Mouse (Mus musculus) kidney, adult 8-10 months (tissue): Measurements from ENCODE around the gene Ccdc177.
A peak's percentile ranks its signal among the peaks of the same experiment; 100 is the strongest.

ENCODE experiments used
- DNase-seq, 2 experiments: peaks; one replicate each; pipeline ENCODE4 v3.0.0; 2022

Ccdc177 gene

DNA sequence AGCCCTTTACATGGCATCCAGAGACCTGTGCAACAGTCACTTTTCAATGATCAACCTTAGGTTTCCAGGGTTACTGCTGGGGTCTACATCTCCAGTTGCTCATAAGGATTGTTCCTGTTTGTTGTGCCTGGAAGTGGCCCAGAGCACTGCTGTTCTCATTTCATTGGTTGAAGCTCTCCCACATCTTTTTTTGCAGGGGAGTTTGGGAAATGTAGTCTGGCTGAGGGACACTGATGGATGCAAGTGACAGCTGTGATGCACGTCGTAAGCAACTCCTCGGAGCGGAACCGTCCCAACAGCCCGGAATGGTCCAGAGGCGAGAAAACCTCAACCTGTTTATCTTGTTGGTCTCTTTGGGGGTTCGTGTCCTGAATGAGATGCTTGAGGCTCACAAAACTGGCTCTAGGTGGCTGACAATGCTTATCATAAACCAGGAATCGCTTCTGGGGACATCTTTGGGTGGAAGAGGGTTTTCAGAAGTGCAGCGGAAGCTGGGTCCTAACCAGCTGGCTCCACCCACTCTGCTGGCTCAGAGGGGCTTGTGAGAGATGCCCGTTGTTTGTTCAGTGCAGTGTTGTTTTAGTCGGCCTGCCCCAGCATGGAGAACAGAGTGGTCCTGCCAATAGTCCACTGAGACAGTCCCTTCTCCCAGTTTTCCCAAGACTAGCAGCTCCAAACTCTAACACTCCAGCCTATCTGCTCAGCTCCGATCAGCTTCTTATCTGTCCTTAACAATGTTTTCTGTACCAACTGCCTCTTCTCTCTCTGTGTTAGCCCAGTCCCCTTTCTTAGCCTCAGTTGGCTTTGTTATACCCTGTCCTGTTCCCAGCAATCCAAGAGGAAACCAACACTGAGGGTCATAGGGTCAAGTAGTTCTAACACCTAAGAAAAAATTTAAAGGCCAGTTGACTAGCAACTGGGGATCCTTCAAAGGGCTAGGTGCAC lies 25.7 kb downstream of the Ccdc177 start:
- no peak for DNase-seq

DNA sequence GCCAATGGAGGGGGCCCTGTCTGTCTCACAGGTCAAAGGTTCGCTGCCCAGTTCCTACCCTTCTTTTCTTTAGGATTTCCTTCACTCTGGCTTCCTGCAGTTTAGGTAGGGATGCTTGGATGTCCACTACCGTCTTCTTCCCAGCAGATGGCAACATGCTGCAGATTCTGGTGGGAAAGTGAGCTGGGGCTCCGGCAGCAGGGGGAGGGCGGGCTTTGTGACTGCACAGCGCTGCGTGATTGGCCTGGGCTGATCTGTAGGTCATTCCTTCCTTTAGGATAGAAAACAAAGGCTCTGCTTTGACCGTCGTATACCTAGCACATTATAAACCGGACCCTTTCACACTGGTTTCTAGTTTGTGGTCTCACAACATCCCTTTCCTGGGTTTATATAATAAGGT lies 29.9 kb downstream of the Ccdc177 start:
- peak; percentile 27 to 35 for DNase-seq

DNA sequence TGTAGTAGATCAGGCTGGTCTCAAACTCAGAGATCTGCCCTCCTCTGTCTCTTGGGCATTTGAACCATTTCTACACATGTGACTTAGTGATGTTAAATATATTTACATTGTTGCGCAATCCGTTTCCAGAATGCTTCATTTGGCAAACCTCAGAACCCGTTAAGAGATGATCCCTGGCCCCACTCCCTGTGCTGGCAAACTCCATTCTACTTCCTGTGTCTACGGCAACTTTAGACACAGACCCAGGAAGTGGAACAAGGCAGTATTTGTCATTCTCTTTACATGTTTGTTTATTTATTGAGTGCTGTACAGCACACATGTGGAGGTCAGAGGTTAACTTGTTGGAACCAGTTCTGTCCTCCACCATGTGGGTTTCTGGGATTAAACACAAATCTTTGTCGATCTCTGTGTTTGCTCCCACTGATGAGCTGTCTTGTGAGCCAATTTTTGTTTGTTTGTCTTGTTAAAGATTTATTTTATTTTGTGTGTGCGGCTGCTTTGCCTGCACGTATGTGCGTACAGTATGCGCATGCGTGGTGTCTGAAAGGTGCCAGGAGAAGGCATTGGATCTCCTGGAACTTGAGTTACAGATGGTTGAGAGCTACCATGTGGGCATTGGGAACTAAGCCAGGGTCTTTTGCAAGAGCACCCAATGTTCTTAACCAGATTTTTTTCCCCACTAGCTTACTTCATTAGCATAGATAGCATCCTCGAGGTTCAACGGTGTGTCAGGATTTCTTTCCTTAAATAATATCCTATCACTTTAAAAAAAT lies 30.5 kb downstream of the Ccdc177 start:
- no peak for DNase-seq

DNA sequence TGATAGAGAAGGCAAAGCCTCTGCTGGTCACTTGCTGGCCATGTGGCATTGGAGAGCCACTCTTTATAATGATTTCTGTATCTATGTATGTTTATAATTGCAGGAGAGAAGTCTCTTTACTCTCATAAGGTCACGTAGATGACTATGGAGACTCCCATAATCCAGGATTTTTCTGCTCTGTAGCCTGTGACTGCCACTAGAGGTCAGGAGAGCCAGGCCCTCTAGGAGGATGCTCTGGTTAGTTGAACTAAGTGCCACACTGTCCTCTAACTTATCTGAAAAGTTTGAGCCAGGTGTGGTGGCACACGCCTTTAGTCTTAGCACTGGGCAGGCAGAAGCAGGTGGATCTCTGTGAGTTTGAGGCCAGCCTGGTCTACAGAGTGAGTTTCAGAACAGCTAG lies 31.7 kb downstream of the Ccdc177 start:
- peak in 1 of 2 experiments; percentile 8 for DNase-seq

DNA sequence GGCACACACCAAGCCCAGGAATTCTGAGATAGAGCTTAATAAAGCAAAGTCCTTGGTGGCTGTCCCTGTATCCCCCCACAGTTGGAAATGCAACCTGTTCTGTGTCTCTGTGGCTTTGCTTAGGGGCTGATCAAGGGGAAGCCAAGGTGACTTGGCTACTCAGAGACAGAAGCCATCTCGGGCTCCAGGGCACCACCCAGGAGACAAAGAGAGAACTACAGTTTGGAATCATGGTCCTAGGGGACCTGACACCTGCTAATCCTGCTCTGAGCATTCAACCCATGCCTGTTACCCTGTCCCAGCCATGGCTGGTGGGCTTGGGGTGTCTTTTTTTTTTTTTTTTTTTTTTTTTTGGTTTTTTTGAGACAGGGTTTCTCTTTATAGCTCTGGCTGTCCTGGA lies 32.3 kb downstream of the Ccdc177 start:
- no peak for DNase-seq

DNA sequence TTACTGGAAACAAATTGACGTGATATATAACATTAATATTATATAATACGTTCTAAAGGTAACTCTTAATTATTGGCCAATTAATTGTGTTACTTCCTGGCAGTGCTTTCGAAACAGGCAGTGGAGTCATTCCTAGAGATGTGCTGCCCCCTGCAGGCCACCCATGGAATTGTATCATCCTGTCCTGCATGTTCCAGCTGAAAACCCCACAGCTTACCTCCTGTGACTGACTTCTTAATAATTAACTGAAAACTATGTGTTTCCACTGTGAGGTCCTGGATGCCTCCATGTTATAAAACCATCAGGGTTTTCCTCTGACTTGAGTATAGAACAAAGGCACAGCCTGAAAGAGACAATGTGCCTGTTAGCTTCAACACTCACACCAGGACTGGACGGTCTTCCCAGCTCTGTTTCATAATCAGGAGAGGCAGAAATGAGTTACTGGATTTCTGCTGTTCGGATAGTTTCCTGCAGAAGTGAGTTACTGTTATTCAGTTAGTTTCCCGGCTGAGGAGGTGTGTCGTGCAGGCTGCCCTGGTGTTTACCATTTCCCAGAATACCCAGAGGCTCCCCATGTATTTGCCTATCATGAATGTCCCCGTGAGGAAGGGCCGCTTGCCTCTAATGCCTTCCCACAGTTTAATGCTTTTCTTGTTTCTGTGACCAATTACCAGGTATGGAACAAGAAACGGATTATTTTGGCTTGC lies 35.5 kb downstream of the Ccdc177 start:
- DNase-seq = peak; percentile 90 to 93

DNA sequence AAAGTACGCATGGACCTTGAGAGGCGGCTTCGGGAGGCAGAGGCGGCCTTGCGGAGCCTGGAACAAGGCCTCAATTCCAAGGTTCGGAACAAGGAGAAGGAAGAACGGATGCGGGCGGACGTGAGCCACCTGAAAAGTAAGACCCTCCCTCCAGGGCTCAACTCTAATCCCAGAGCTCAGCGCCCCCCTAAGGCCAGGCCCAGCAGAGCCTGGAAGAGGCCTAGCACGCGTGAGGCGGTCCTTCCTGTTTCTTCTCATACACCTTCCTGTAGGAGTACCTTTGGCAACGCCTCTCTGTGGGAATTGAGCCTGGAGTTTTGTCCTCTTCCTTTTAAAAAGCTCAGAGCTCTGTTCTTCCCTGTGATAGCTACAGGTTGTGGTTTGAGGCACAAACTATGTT lies 39.0 kb downstream of the Ccdc177 start:
- DNase-seq = no peak

DNA sequence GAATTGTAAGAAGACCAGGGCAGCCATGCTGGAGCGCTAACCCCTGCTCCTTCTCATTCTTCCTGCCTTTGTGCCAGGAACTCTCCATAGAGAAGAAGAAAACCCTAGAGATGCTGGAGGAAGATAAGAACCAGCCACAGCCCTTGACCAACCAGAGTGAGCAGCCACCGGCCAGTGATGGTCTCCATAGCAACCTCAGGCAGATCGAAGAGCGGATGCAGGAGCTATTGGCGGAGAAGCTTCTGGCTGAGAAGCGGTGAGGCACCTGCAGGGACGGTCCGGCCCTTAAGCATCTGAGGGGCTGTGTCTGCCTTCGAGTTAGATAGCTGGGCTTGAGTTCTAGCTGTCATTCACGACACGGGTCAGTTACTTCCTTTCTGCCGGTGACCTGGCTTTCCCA lies 40.0 kb downstream of the Ccdc177 start:
- no peak for DNase-seq

DNA sequence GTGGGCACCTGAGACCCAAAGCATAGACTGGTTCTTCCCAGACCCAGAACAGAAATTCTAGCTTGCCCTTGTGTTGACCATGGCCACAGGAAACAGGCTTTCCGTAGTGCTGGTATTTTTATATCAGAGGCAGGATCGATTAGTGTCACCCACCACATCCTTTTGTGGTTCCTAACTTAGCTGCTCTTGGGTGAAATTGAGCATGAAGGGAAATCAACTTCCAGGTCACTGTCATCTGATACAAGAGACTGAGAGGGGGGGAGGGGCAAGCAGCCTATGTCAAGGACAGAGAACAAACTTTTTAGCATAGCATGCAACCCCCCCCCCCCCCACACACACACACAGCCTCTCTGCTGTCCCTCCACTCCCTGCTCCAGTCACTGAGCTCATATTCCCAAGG lies 41.3 kb downstream of the Ccdc177 start:
- DNase-seq = no peak

DNA sequence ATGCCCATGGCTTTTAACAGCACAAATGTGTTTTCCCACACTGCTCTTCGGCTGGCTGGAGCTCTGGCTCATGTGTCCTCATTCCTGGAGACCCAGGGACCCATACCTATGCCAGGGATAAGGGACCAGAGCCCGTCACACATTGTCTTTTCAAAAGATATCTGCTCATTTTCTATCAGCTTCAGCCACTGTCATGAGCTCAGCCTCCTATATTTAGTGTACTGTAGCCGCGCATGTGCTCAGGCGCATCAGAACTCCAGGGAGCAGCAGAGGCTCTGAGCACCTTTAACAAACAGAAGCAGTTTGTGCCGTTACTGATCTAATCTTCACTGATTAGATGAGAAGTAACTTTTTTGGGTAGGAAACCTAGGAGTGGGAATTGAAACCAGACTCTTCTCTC lies 44.6 kb downstream of the Ccdc177 start:
- no peak for DNase-seq

DNA sequence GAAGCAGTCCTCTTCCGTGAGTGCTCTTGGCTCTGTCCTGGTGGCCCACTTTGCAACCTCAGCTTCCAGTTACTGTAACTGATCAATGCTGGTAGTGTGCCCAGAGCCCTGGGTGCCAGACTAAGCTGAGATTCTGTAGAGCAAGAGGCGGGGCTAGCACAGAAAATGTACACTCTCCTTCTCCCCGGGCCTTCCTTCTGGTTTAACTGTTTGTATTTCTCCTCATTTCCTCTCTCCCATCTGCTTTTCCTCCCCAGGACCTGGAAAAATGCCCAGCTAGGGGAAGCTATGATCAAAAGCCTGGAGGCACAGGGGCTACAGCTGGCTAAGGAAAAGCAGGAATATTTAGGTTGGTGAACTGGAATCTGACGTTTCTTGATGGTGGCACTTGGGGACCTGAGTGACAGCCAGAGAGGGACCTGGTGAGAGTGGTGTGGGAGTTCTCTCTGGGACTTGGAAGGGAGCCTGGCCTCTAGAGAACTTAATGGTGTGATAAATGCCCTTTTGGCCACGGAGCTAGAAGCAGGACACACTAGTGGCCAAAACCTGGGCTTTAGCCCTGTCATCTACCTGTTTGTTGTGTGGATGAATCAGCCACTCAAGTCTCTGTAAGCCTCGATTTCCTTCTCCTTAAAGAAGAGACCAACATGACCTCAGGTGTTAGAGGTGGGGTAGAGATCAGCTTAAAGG lies 53.4 kb downstream of the Ccdc177 start:
- DNase-seq = no peak

DNA sequence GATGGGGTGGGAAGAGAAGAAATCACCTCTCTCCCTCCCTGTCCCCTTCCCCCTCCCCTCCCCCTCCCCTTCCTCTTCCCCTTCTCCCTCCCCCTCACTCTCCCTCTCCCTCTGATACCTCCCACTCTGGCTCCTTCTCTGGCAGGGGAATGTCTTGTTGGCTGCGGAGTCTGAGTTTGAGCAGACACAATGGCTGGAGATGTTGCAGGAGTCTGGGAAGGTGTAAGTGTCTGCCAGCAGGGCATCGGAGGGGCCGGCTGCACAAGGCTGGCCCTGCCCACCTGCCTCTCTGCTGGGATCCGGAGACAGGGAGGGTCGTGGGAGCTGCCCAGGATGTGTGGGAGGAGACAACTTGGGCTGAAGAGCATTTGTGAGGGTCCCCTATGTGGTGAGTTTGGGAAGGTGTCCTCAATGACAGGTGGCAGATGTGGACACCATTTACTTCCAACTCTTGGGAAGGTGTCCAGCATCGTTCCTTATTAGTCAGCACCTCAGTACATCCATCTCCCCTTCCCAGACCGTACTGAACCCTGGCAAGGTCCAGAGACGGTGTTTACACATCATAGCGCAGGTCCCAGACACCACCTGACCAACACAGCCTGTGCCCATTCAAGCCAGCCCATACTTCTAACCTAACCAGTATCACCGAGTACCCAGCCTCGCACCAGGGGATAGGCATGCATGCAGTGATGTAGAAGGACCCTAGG lies 54.1 kb downstream of the Ccdc177 start:
- DNase-seq = no peak
